Mouse (Mus musculus) macrophage (primary cell): ENCODE measurements around the gene Gm8108. TPM values are rescaled to one million over a fixed set of nuclear protein-coding genes. Genes with fewer than 3 reads are reported as not detected.
"Not testable (repeated sequence)": the region's sequence is repeated elsewhere in the genome, so short reads cannot be mapped to it uniquely, and the experiment has no call there.

Experiments
- H3K27ac ChIP-seq: fragments of 350-480 bp; formaldehyde crosslinking; 2 replicates; pipeline ENCODE4 v1.9.0; 2021
- H3K36me3 ChIP-seq: fragments of 350-480 bp; formaldehyde crosslinking; 2 replicates; pipeline ENCODE4 v1.9.0; 2021; ENCODE audit errors: inconsistent target
- H3K4me3 ChIP-seq: fragments of 350-480 bp; formaldehyde crosslinking; 2 replicates; pipeline ENCODE4 v1.9.0; 2021; ENCODE audit errors: inconsistent target
- H3K79me2 ChIP-seq: fragments of 350-480 bp; formaldehyde crosslinking; 2 replicates; pipeline ENCODE4 v1.9.0; 2021; ENCODE audit errors: inconsistent target
- WGBS: methylation state at CpG from one replicate; pipeline ENCODE4 v1.1.7; 2026; ENCODE audit warnings: inconsistent platforms; ENCODE audit not compliant: missing documents; 5-methylcytosine and 5-hydroxymethylcytosine counted together
- polyA plus RNA-seq: library from polyadenylated mRNA; stranded (reverse); fragments of 250-400 nt; gene quantifications from 3 replicates; pipeline ENCODE4 v1.2.4, GENCODE M21; 2018; ENCODE audit warnings: inconsistent platforms
- total RNA-seq, 78 experiments: library from RNA; depleted of rRNA; stranded (reverse); fragments of 250-400 nt; gene quantifications; 1 replicate in 9 of 78; 2 replicates in 24 of 78; 3 replicates in 43 of 78; 4 replicates in 2 of 78; pipeline ENCODE4 v1.2.4; 2018; ENCODE audit warnings: inconsistent platforms in 56 of 78

The Gm8108 gene
- total RNA-seq (2018; cell fraction: chromatin; rRNA removed) = not detected
- total RNA-seq (2018; cell fraction: cytosol; rRNA removed) = not detected
- total RNA-seq (2018; cell fraction: nucleus; rRNA removed) = not detected
- not detected in 3 replicates for polyA plus RNA-seq

DNA sequence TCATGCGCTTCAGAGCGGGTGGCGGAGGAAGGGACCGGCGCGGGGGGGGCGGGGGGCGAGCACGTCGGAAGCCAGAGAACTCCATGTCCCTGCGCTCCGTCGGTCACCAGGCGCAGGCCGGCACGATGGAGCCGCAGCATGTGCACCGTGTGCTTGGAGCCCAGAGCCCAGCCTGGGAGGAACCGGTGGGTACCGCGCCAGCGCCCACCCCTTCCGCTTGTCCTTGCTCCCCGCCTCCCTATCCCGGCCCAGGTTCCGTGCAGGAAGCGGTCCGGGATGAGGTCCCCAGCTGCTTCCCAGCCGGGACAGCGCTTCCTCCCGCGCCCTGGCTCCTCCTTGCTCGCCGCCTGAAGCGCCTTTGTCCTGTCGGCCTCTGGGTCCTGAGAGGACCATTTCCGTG, at the start of gene Gm8108:
Gene Gm8108 (plus strand): TSS at position 101 of the 400 bp plus-strand sequence.
- 5% methylated on average over 16 of the region's 37 CpGs for WGBS
- H3K36me3 ChIP-seq, H3K27ac ChIP-seq, H3K79me2 ChIP-seq, H3K4me3 ChIP-seq: not testable (repeated sequence)

DNA sequence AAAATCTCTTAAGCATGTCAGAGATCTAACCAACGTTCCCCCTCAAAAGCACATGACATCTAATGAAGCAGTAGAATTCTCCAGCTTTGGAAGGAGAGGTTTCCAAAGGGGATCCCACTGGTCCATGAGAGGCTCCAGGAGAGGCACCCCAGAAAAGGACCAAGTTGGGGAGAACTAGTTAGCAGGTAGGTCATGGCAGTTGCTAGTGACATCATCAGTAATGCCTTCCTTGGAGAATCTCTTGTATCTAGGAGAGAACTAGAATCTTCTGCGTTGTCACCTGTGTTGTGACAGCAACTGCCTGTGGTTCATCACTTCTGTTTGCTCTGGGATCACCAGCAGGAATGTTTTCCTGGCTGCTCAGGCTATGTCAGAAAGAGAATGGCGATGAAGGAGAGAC, 26.5 kb upstream of the Gm8108 start, which contains the start of gene Gm3115:
Gene Gm3115 (plus strand): TSS at position 301 of the 400 bp plus-strand sequence.
- 60% methylated on average over 1 of the region's 3 CpGs for WGBS
- H3K36me3 ChIP-seq, H3K4me3 ChIP-seq, H3K27ac ChIP-seq, H3K79me2 ChIP-seq: not testable (repeated sequence)

DNA sequence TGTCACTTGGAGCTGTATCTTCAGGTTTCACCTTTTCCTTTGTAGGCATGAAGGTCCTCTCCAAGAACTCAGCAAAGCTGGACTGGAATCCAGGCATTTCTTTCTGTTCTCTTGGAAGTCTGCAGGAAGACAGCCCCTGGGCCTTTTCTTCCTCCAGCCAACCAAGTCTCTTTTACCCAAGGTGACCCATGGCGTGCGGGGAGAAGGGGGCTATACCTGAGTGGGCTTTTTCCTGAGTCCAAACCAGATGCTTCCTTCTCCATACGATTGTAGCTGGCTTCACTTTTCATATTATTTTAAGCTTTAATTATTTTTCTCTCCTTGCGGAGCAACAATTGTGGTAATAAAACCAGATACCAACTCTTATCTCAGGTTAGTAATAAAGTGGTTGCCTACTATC, 31.3 kb downstream of the Gm8108 start:
- no CpG with 5 or more reads among the region's 4 CpGs for WGBS
- not testable (repeated sequence) for H3K4me3 ChIP-seq, H3K27ac ChIP-seq, H3K36me3 ChIP-seq, H3K79me2 ChIP-seq

DNA sequence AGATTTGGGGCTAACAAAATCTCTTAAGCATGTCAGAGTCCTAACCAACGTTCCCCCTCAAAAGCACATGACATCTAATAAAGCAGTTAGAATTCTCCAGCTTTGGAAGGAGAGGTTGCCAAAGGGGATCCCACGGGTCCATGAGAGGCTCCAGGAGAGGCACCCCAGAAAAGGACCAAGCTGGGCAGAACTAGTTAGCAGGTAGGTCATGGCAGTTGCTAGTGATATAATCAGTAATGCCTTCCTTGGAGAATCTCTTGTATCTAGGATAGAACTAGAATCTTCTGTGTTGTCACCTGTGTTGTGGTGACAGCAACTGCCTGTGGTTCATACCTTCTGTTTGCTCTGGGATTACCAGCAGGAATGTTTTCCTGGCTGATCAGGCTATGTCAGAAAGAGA, 54.4 kb downstream of the Gm8108 start, which contains the start of gene Gm3127:
Gene Gm3127 (plus strand): TSS at position 301 of the 400 bp plus-strand sequence.
- WGBS = no CpG with 5 or more reads among the region's 2 CpGs
- H3K27ac ChIP-seq, H3K4me3 ChIP-seq, H3K79me2 ChIP-seq, H3K36me3 ChIP-seq: not testable (repeated sequence)

DNA sequence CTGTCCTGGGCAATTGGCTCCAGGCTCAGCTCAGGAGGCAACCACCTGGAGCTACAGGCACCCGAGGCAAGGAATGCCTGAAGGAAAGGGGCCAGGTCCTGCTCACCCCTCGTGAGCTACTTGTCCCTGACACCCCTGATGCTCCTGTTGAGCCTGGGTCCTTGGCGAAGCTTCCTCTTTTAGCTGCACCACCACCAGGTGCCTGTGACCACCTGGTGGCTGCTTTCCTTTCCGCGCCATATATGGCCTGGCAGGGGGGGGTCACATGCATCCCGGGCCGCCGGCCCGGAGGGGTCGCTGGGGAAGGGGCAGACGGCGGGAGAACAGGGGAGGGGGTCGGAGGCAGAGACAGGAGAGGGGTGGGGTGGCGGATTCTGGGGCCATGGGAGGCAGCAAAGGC, 71.7 kb downstream of the Gm8108 start:
- H3K79me2 ChIP-seq, H3K36me3 ChIP-seq, H3K27ac ChIP-seq, H3K4me3 ChIP-seq: not testable (repeated sequence)
- WGBS = 3% methylated on average over 13 of the region's 14 CpGs

Other genes starting within 250 kb of the Gm8108 start
- not detected in 3 replicates for gene Gm2916, start 226.4 kb upstream of the Gm8108 start, polyA plus RNA-seq
- gene Gm3029, start 178.8 kb upstream of the Gm8108 start, polyA plus RNA-seq = not detected in 3 replicates
- not detected in 3 replicates for gene Gm3095, start 147.0 kb upstream of the Gm8108 start, polyA plus RNA-seq
- gene Gm3099, start 112.1 kb upstream of the Gm8108 start, polyA plus RNA-seq = not detected in 3 replicates
- gene Gm5796, start 86.6 kb upstream of the Gm8108 start, polyA plus RNA-seq = not detected in 3 replicates
- gene Gm3115, start 26.4 kb upstream of the Gm8108 start, polyA plus RNA-seq = not detected in 3 replicates
- gene Gm3127, start 54.5 kb downstream of the Gm8108 start, polyA plus RNA-seq = not detected in 3 replicates
- not detected in 3 replicates for gene Gm2974, start 72.0 kb downstream of the Gm8108 start, polyA plus RNA-seq
- not detected in 3 replicates for gene Gm3138, start 139.1 kb downstream of the Gm8108 start, polyA plus RNA-seq
- gene Gm3149, start 206.8 kb downstream of the Gm8108 start, polyA plus RNA-seq = not detected in 3 replicates
- not detected in 3 replicates for gene 2610042L04Rik, start 224.2 kb downstream of the Gm8108 start, polyA plus RNA-seq